In the genomic region with DNA sequence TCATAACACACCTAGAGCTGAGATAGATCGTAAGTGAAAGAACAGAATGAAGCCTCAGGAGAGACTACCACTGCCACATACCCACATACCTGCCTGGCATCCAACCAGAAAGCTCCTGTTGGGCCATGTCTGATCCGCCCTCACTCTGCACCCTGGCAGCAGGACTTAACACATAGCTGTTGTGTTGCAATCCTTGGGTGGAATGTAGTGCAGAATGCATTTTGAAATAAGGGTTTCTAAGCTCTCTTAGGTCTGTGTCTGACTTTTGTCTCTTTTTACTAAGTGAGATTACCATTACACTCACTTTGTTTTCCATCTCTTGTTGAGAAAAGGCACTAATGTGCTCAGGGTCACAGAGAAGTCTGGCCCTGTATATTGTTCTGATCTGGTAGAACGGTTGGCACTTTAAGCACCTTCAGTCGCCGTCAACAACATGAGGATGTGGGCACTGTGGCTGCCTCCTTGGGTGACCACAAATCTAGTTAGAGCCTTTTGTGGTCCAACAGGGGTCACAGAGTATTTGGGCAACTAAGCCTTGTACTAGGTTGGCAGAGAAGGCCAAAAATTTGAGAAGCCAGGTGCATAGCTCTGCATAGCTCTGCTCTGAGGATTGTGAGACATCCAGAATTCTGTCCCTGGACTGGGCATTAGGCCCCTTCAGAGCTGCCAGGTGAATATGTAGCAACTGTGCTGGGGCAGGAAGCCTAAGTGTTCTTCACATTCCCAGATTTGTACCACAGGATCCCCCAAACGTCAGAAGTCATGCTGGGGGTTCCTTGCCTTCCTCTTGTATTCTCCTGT, we compare ENCODE assay signal across 10 mouse cellular contexts.
DNase-seq lines count a peak whose midpoint lies in the region; ATAC-seq and TF ChIP-seq lines count a peak whose summit lies in the region.
"Had no signal": no experiment of that assay in that cellular context is flagged by ENCODE, and none has a peak within 500 bp of the region (broad histone marks: within the 10 kb centered on the region; RNA-seq: fewer than 3 reads in every experiment).

No protein-coding gene starts in this region.

- H3K27me3 ChIP-seq in cerebellum, adult 2 months (ENCODE audit: control insufficient read depth, insufficient read depth, low read length): no peaks in the 10 kb centered on the region
- H3K27me3 ChIP-seq in heart, embryonic 12.5 days (replicated peaks): no peaks in the 10 kb centered on the region
- H3K27me3 ChIP-seq: CH12.LX; liver, embryonic 15.5 days had no signal

- H3K27ac ChIP-seq in cerebellum, adult 2 months (ENCODE audit: insufficient read depth, low read length): peak overlapping the region; percentile 71
- no peak overlapping the region for H3K27ac ChIP-seq in heart, embryonic 12.5 days (ENCODE audit: poor library complexity, severe bottlenecking)
- H3K27ac ChIP-seq: liver, embryonic 15.5 days had no signal

- WGBS in cerebellum, adult 2 months: 60% methylated on average over 6 of the region's 6 CpGs
- 80% methylated on average over 6 of the region's 6 CpGs for WGBS in heart, embryonic 12.5 days

- H3K9ac ChIP-seq in heart, embryonic 12.5 days: no peak overlapping the region
- H3K9ac ChIP-seq: liver, embryonic 15.5 days had no signal

- no peak for DNase-seq in cerebellum, adult 2 months
- DNase-seq in cerebellum, postnatal 36 days: no peak
- DNase-seq in urinary bladder, postnatal 25 days (ENCODE audit: low spot score): peak; percentile 43
- no peak for DNase-seq in urinary bladder, postnatal 10 days (ENCODE audit: low spot score)
- DNase-seq in lung, postnatal 4 days: peak; percentile 59 to 69
- DNase-seq in left cerebral cortex, postnatal 10 days (ENCODE audit: extremely low spot score in 1 of 2, low spot score in 2 of 2): no peak
- DNase-seq in ovary, postnatal 10 days (ENCODE audit: low spot score): no peak

- no peaks in the 10 kb centered on the region for H3K9me3 ChIP-seq in heart, embryonic 12.5 days (replicated peaks)
- H3K9me3 ChIP-seq: liver, embryonic 15.5 days had no signal

- no peak overlapping the region for H3K4me2 ChIP-seq in heart, embryonic 12.5 days
- H3K4me2 ChIP-seq: liver, embryonic 15.5 days had no signal

- peaks cover 18% of the 10 kb centered on the region for H3K4me1 ChIP-seq in cerebellum, adult 2 months (ENCODE audit: control insufficient read depth, insufficient read depth, low read length)
- peaks cover 48% of the 10 kb centered on the region for H3K4me1 ChIP-seq in heart, embryonic 12.5 days (replicated peaks)

- TF ChIP-seq POLR2A in cerebellum, adult 2 months (IDR thresholded peaks at IDR 0.05; ENCODE audit: borderline replicate concordance, insufficient read depth, low read length): no peak

- H3K4me3 ChIP-seq in cerebellum, adult 2 months (replicated peaks; ENCODE audit: insufficient read depth, low read depth, low read length): no peak overlapping the region
- H3K4me3 ChIP-seq in heart, embryonic 12.5 days: no peak overlapping the region
- H3K4me3 ChIP-seq: liver, embryonic 15.5 days had no signal

- peaks cover 18% of the 10 kb centered on the region for H3K36me3 ChIP-seq in heart, embryonic 12.5 days

- intact Hi-C loops in left cerebral cortex, postnatal 10 days (cut with DNase I): no loop called here

- TF ChIP-seq CTCF in cerebellum, adult 2 months (IDR thresholded peaks at IDR 0.05; ENCODE audit: borderline replicate concordance, insufficient read depth, low read depth, low read length): no peak

- ATAC-seq in heart, embryonic 12.5 days (ENCODE audit: insufficient number of reproducible peaks, low FRiP score): no peak

Comparison
In these comparisons a context has a peak if more than half of its experiments do, and no peak if none do; other contexts are left out.
1. DNase-seq: peak in urinary bladder, postnatal 25 days (single experiment) and lung, postnatal 4 days (2 of 2); none in cerebellum, adult 2 months (0 of 2), cerebellum, postnatal 36 days (0 of 2), urinary bladder, postnatal 10 days (single experiment), left cerebral cortex, postnatal 10 days (0 of 2) and ovary, postnatal 10 days (single experiment).